Mouse (Mus musculus) hindbrain, embryonic 11.5 days (tissue): ENCODE data around the gene Srgap3. TPM values are rescaled to one million over a fixed set of nuclear protein-coding genes. Genes with fewer than 3 reads are reported as not detected.

Experiments used
- ATAC-seq: fragments of 200-750 bp; cut with Nextera tagmentation; 2 replicates; pipeline ENCODE4 v1.8.0; 2017; ENCODE audit warnings: mild to moderate bottlenecking, moderate TSS enrichment, moderate library complexity; ENCODE audit not compliant: low FRiP score
- DNase-seq: peaks from one replicate; pipeline ENCODE4 v3.0.0-alpha.2; 2015; ENCODE audit warnings: low spot score
- H3K27ac ChIP-seq: fragments of 300-500 bp; sonication (generic); 2 replicates; pipeline ENCODE4 v1.5.1; 2014; ENCODE audit warnings: mild to moderate bottlenecking, low read depth, low read length
- H3K27me3 ChIP-seq: fragments of 300-500 bp; sonication (generic); 2 replicates; pipeline ENCODE4 v1.6.1; 2014; ENCODE audit warnings: mild to moderate bottlenecking, low read length, moderate library complexity, mixed read lengths; ENCODE audit not compliant: control insufficient read depth, insufficient read depth
- H3K36me3 ChIP-seq: fragments of 300-500 bp; sonication (generic); 2 replicates; pipeline ENCODE4 v1.6.1; 2014; ENCODE audit warnings: mild to moderate bottlenecking, low read length, moderate library complexity, mixed read lengths; ENCODE audit not compliant: control insufficient read depth, insufficient read depth
- H3K4me1 ChIP-seq: fragments of 300-500 bp; sonication (generic); replicated peaks from 2 replicates; pipeline ENCODE4 v1.6.1; 2014; ENCODE audit warnings: low read length, mixed read lengths; ENCODE audit not compliant: control insufficient read depth, insufficient read depth
- H3K4me2 ChIP-seq: fragments of 300-500 bp; sonication (generic); replicated peaks from 2 replicates; pipeline ENCODE4 v1.6.1; 2014; ENCODE audit warnings: mild to moderate bottlenecking, low read depth, low read length
- H3K4me3 ChIP-seq: fragments of 300-500 bp; sonication (generic); 2 replicates; pipeline ENCODE4 v1.5.1; 2014; ENCODE audit warnings: low read depth, low read length
- H3K9ac ChIP-seq: fragments of 300-500 bp; sonication (generic); 2 replicates; pipeline ENCODE4 v1.6.1; 2014; ENCODE audit warnings: low read depth, low read length
- H3K9me3 ChIP-seq: fragments of 300-500 bp; sonication (generic); 2 replicates; pipeline ENCODE4 v1.6.1; 2016; ENCODE audit warnings: low read length; ENCODE audit not compliant: control insufficient read depth
- whole genome bisulfite sequencing: fragments of 180-500 bp; shearing (Covaris S2); extraction: QIAGEN DNeasy Blood & Tissue Kit; methylation state at CpG from one replicate; pipeline ENCODE4 v1.1.7; 2014; 5-methylcytosine and 5-hydroxymethylcytosine counted together
- polyA plus RNA-seq: library from polyadenylated mRNA; unstranded; fragments of >200 nt; fragmentation: Nextera tagmentation; extraction: Ambion mirVana; gene quantifications from 2 replicates; pipeline ENCODE4 v1.2.1, GENCODE M21; 2014

The Srgap3 gene
- 49.8 and 89.6 TPM in 2 replicates for polyA plus RNA-seq

DNA sequence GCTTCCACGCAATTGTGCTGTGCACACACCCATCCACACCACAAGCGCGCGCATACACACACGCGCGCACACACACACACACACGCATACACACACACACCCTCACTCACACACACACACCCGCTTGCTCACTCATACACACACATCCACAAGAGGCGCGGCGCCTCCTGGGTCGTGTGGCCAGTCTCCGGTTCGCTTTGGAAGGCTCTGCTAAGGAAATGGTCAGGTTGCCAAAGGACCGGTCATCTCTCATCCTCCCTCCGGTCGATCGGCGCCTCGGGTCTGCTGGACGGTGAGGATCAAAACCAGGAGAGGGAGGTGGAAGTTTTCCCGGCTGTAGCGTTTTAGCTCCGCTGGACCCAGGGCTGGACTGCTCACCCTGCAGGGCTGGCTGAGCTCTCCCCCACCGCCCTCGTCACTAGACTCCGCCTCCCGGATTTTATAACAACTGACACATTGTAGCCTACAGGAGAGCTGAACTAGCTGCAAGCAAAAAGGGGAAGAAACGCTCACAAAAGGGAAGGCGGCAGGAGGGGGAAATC is at the start of gene Srgap3:
Gene Srgap3, minus strand, starts transcription at position 372 of the 542 bp plus-strand sequence.
- Histone ChIP-seq H3K27ac (peak within 1 kb of the TSS; percentile 88), H3K9ac (peak within 1 kb of the TSS; percentile 90), H3K4me1 (peaks cover 17% of the 10 kb centered on the region), H3K36me3 (peaks cover 5% of the 10 kb centered on the region), H3K27me3 (no peaks in the 10 kb centered on the region), H3K9me3 (no peaks in the 10 kb centered on the region), H3K4me3 (peak within 1 kb of the TSS; percentile 83), H3K4me2 (peak within 1 kb of the TSS; percentile 56)
- ATAC-seq (peak; percentile 87), DNase-seq (peak; percentile 86)
- under 1% methylated on average over 31 of the region's 31 CpGs for WGBS

DNA sequence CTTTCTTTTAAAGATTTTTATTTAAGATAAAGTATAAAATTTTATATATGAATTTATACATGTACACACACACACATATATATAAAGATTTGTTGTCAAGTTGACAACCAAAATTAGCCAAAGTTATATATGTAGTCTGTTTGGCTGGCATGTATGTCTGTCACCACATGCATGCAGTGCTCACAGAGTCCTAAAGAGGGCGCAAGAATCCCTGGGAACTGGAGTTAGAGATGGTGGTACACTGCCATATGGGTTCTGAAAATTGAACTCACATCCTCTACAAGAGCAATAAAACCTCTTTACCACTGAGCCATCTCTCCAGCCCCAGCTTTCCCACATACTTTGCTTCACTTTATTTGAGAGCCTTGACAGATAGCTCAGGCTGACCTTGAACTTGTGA is 48.6 kb upstream of the Srgap3 start:
- Histone ChIP-seq H3K4me1 (peaks cover 2% of the 10 kb centered on the region; the same call in 1 of the 2 replicates), H3K4me2 (no peak overlapping the region), H3K9ac (no peak overlapping the region), H3K27me3 (no peaks in the 10 kb centered on the region), H3K9me3 (no peaks in the 10 kb centered on the region), H3K4me3 (no peak overlapping the region), H3K27ac (no peak overlapping the region), H3K36me3 (no peaks in the 10 kb centered on the region)
- no peak for DNase-seq
- WGBS = 48% methylated on average over 1 of the region's 1 CpGs
- ATAC-seq = no peak

DNA sequence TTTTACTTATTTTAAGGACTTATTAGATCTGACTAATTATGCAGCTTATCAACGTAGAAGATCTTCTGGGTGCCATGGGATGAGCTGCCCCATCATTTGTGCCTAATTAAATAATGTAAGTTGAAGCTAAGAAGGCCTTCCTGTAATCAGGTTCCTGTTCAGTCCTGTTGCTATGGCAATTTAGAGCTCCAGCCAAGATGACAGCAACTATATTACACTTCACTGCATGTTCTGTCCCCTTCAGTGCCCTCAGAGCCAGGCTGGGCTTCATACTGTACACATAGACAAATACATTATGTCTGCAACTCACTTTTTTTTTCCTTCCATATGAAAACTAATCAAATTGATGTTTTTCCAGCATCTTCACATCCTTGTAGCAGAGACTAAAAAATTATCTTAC is 43.1 kb upstream of the Srgap3 start:
- DNase-seq = no peak

DNA sequence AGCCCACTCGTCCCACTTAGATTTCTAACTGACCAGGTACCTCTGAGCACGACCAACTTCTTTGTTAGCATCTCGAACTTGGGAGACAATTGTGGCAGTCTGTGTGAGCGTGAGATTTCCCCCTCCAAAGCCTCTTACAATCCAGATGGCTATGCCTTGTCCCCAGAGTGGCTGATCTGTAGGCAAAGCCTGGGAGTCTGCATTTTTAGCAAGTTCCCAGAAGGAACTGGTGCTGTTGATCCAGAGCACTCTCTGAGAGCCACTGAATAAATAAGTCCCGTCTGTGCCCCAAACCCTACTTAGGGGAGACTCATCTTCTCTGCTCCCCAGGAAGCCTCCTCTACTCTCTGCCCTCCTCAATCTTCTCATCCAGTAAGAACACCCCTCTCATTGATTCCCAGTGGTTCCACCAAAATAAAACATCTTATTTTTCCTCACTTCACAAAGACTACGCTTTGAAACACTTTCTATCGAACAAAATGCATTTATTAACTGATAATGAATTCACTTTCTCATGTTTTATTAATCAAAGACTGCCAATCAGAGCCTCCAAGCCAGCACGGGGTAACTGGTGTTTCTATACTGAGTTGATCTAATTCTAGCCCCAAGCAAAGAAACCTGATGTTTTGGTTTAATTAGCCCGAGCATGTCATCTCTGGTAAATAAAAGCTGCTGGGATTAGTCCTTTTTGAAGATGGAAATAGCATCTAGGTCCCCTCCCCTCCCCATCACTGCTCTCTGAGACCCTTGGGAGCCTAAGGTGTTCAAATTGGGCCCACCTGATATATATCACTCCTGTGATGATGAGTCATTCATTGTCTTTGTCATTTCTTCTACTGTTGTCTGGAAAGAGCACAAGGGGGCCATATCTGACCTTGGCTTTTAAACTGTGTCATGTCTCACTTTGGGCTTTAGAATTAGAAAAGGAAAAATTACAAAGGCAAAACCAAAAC is 38.6 kb upstream of the Srgap3 start:
- 50% methylated on average over 9 of the region's 9 CpGs for WGBS
- no peak overlapping the region for H3K4me2 ChIP-seq

More for the DNA sequence above, 43.1 kb upstream of the Srgap3 start:
- Histone ChIP-seq H3K4me3 (no peak overlapping the region), H3K27ac (no peak overlapping the region), H3K4me2 (no peak overlapping the region), H3K36me3 (no peaks in the 10 kb centered on the region), H3K4me1 (no peaks in the 10 kb centered on the region), H3K27me3 (no peaks in the 10 kb centered on the region), H3K9me3 (no peaks in the 10 kb centered on the region), H3K9ac (no peak overlapping the region)
- ATAC-seq = no peak
- WGBS = 71% methylated on average over 1 of the region's 1 CpGs

DNA sequence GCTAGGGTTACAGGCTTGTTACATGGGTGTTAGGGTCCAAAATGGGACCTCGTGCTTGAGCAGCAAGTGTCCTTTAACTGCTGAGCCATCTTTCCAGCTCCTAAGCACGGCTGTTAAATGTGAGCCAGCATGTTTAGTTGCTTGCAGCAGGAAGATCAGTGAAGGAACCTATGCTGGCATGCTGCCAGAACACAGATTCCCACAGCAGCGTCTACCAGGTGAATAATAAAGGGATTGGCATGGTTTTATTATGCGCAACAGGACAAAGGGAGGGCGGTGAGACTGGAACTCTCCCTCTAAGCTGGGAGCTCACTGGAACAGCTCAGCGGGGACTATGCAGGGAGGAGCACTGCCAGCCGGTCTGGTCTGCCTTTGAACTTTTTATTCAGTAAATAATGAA is 35.2 kb upstream of the Srgap3 start:
- H3K4me1 ChIP-seq = no peaks in the 10 kb centered on the region
- no peak overlapping the region for H3K27ac ChIP-seq
- H3K27me3 ChIP-seq = no peaks in the 10 kb centered on the region
- no peak overlapping the region for H3K4me2 ChIP-seq
- H3K4me3 ChIP-seq = no peak overlapping the region
- H3K9me3 ChIP-seq = no peaks in the 10 kb centered on the region
- H3K36me3 ChIP-seq = no peaks in the 10 kb centered on the region
- H3K9ac ChIP-seq = no peak overlapping the region
- DNase-seq = no peak
- no peak for ATAC-seq
- WGBS = 33% methylated on average over 7 of the region's 7 CpGs

More for the DNA sequence above, 38.6 kb upstream of the Srgap3 start:
- H3K9ac ChIP-seq = no peak overlapping the region
- H3K4me3 ChIP-seq = no peak overlapping the region
- H3K27ac ChIP-seq = no peak overlapping the region
- H3K27me3 ChIP-seq = no peaks in the 10 kb centered on the region
- no peaks in the 10 kb centered on the region for H3K4me1 ChIP-seq
- H3K9me3 ChIP-seq = no peaks in the 10 kb centered on the region
- ATAC-seq = peak; percentile 60; the same call in 1 of the 2 replicates
- DNase-seq = no peak
- H3K36me3 ChIP-seq = no peaks in the 10 kb centered on the region

DNA sequence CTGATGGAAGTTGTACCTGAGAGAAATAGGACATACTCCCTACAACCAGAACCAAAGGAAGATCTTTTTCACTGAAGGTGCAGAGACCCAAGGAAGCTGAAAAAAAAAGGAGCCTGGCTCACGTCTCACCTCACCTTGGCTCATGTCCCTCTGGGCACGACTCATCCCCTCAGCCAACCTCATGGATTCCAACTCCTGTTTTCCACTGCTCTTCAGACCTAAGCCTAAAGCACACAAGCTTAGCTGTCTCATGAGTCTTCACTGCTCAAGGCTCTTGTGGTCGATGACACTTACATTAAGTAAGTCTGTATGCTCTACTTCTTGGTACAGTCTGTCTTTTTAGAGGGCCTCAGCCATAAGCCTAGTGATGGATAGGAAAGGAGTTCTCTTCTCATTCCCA is 31.9 kb upstream of the Srgap3 start:
- H3K9ac ChIP-seq = no peak overlapping the region
- H3K27me3 ChIP-seq = no peaks in the 10 kb centered on the region
- no peak overlapping the region for H3K4me2 ChIP-seq
- H3K9me3 ChIP-seq = no peaks in the 10 kb centered on the region
- WGBS = 91% methylated on average over 3 of the region's 3 CpGs
- no peak overlapping the region for H3K4me3 ChIP-seq
- ATAC-seq (no peak), DNase-seq (no peak)
- H3K4me1 ChIP-seq = peaks cover 8% of the 10 kb centered on the region
- no peak overlapping the region for H3K27ac ChIP-seq
- no peaks in the 10 kb centered on the region for H3K36me3 ChIP-seq

DNA sequence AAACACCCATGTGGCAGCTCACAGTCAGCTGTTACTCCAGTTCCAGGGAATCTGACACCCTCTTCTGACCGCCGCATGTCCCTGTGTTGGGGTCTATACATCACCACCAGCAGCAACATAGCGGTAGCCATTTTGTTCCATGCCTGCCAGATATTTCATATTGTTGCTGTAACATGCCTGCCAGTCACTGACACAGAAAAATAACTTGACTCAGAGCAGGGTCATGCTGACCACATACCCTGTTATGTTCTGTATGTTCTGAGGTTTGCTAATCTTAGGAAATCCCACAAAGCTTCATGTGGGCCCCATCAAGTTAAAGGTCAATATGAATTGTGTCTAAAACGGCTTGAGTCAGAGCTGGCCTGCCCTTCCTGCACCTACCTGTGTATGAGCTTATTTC is 30.2 kb upstream of the Srgap3 start:
- Histone ChIP-seq H3K9me3 (no peaks in the 10 kb centered on the region), H3K36me3 (no peaks in the 10 kb centered on the region), H3K4me2 (no peak overlapping the region), H3K27me3 (no peaks in the 10 kb centered on the region), H3K27ac (no peak overlapping the region), H3K4me3 (no peak overlapping the region), H3K9ac (no peak overlapping the region), H3K4me1 (peaks cover 16% of the 10 kb centered on the region)
- 81% methylated on average over 4 of the region's 4 CpGs for WGBS
- ATAC-seq = no peak
- DNase-seq = no peak

DNA sequence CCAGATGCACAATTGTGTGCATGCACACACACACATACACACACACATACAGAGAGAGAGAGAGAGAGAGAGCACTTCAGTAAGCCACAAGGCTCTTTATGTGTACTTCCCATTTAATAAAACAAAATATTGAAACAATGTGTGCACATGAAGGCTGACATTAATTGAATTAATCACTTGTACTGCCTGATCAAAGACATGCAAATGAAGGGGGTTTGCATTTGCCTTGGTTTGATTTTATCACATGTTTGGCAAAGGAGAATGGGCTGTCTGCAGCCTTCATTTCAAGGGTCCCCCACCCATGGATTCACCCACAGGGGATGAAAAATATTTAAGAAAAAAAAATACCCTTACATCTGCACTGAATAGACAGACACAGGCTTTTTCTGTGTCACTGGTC is 29.5 kb upstream of the Srgap3 start:
- Histone ChIP-seq H3K4me3 (no peak overlapping the region), H3K9ac (no peak overlapping the region), H3K27ac (no peak overlapping the region), H3K4me1 (peaks cover 22% of the 10 kb centered on the region), H3K36me3 (no peaks in the 10 kb centered on the region), H3K9me3 (no peaks in the 10 kb centered on the region), H3K27me3 (no peaks in the 10 kb centered on the region), H3K4me2 (no peak overlapping the region)
- DNase-seq (no peak), ATAC-seq (no peak)

DNA sequence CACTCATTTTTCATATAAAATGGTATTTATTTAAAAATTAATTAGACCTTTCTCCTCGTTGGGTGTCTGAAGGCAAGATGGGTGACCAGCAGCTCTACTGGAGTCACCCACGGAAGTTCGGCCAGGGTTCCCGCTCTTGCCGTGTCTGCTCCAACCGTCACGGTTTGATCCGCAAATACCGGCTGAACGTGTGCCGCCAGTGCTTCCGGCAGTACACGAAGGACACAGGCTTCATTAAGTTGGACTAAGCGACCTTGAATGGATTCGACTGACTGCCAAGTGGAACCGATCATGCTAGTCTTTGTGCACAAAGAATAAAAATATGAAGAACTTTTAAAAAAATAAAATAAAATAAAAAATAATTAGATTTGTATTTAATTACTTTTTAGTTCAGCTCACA is 29.1 kb upstream of the Srgap3 start:
- peaks cover 26% of the 10 kb centered on the region for H3K4me1 ChIP-seq
- WGBS = 94% methylated on average over 16 of the region's 16 CpGs
- ATAC-seq = no peak
- no peaks in the 10 kb centered on the region for H3K36me3 ChIP-seq
- H3K9me3 ChIP-seq = no peaks in the 10 kb centered on the region
- no peak for DNase-seq
- no peaks in the 10 kb centered on the region for H3K27me3 ChIP-seq
- H3K27ac ChIP-seq = no peak overlapping the region
- no peak overlapping the region for H3K9ac ChIP-seq
- H3K4me3 ChIP-seq = no peak overlapping the region
- no peak overlapping the region for H3K4me2 ChIP-seq
